Comparison of ENCODE assay signal across 8 mouse cellular contexts in the genomic region with DNA sequence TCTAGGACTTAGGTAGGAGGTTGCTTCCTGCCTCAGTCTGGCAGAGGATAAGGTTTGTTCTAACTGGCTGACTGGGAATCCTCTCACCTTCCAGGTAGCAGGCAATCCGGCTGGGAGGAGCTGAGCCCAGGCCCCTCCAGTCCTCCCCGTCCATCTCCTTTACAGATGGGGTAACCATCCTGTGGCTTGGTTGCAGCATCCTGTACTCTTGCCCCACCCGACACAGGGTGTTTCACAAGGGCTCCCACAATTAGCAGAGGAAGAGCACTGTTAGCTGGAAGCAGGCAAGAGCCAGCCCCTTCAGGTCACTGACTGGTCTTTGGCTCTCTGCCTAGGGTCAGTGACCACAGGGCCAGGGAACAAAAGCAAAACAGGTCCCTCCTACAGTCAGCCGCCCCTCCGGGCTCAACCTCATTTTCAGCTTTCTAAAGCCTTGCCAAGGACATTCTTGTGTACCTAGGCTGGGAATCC. TPM values are rescaled to one million over a fixed set of nuclear protein-coding genes. Genes with fewer than 3 reads are reported as not detected.
DNase-seq lines count a peak whose midpoint lies in the region; ATAC-seq and TF ChIP-seq lines count a peak whose summit lies in the region.

No protein-coding gene starts in this region.

- ATAC-seq in forebrain, embryonic 13.5 days: no peak
- no peak for ATAC-seq in lung, embryonic 14.5 days (ENCODE audit: insufficient read depth)

- H3K9ac ChIP-seq in CH12.LX (ENCODE audit: insufficient read depth, low read depth): peak overlapping the region; percentile 96
- peak overlapping the region; percentile 53; the same call in 1 of the 2 replicates for H3K9ac ChIP-seq in forebrain, embryonic 13.5 days
- peak overlapping the region; percentile 47 for H3K9ac ChIP-seq in lung, embryonic 14.5 days

- peaks cover 22 to 32% of the 10 kb centered on the region in 2 experiments for H3K36me3 ChIP-seq in CH12.LX (replicated peaks in 1 of 2; ENCODE audit: control insufficient read depth in 1 of 2, insufficient read depth in 1 of 2, low read length in 1 of 2)
- H3K36me3 ChIP-seq in forebrain, embryonic 13.5 days (ENCODE audit: poor library complexity, severe bottlenecking): peaks cover 27% of the 10 kb centered on the region
- no peaks in the 10 kb centered on the region for H3K36me3 ChIP-seq in kidney, adult 2 months (ENCODE audit: control insufficient read depth, insufficient read depth, low read length)
- H3K36me3 ChIP-seq in lung, embryonic 14.5 days (ENCODE audit: insufficient read depth): peaks cover 30% of the 10 kb centered on the region
- 0 out of 2 replicates have a peak, but pooled peaks cover 1% of the 10 kb centered on the region for H3K36me3 ChIP-seq in spleen, adult 2 months (ENCODE audit: control insufficient read depth, insufficient read depth, low read length)

- H3K27me3 ChIP-seq in CH12.LX (replicated peaks): no peaks in the 10 kb centered on the region
- no peaks in the 10 kb centered on the region for H3K27me3 ChIP-seq in forebrain, embryonic 13.5 days
- no peaks in the 10 kb centered on the region for H3K27me3 ChIP-seq in kidney, adult 2 months (replicated peaks; ENCODE audit: control insufficient read depth, insufficient read depth, low read length)
- H3K27me3 ChIP-seq in lung, embryonic 14.5 days (ENCODE audit: insufficient read depth, low read length): no peaks in the 10 kb centered on the region
- H3K27me3 ChIP-seq in spleen, adult 2 months (ENCODE audit: control insufficient read depth, insufficient read depth, low read length): no peaks in the 10 kb centered on the region

- peaks cover 39% of the 10 kb centered on the region for H3K79me2 ChIP-seq in CH12.LX (replicated peaks; ENCODE audit: control insufficient read depth, extremely low read depth, insufficient read depth, poor library complexity, severe bottlenecking)

- in situ Hi-C loops in CH12.LX (cut with MboI; ENCODE audit: low pct_ligation_motif_present, low pct_unique_long_range_greater_than_20kb, low sequenced_read_pairs): no loop called here

- peak overlapping the region; percentile 12 to 83 (median 74) for H3K4me3 ChIP-seq in CH12.LX (replicated peaks in 1 of 3; ENCODE audit: low read depth in 2 of 3, low read length in 2 of 3, poor library complexity in 1 of 3)
- no peak overlapping the region for H3K4me3 ChIP-seq in forebrain, embryonic 13.5 days
- peak overlapping the region; percentile 47 for H3K4me3 ChIP-seq in kidney, adult 2 months (ENCODE audit: insufficient read depth, low read depth, low read length)
- peak overlapping the region; percentile 15 for H3K4me3 ChIP-seq in lung, embryonic 14.5 days (ENCODE audit: low read depth, low read length)
- H3K4me3 ChIP-seq in spleen, adult 2 months (ENCODE audit: extremely low read depth, insufficient read depth, insufficient read length): no peak overlapping the region

- H3K4me2 ChIP-seq in CH12.LX (ENCODE audit: insufficient read depth, low read depth, poor library complexity, severe bottlenecking): peak overlapping the region; percentile 87
- peak overlapping the region; percentile 12 for H3K4me2 ChIP-seq in forebrain, embryonic 13.5 days
- peak overlapping the region; percentile 86 for H3K4me2 ChIP-seq in lung, embryonic 14.5 days

- no peak for TF ChIP-seq RAD21 in CH12.LX (IDR thresholded peaks at IDR 0.05; ENCODE audit: low read depth, low read length)

- peak overlapping the region; percentile 74 for H3K27ac ChIP-seq in CH12.LX (ENCODE audit: insufficient read depth, low read depth)
- no peak overlapping the region for H3K27ac ChIP-seq in forebrain, embryonic 13.5 days
- peak overlapping the region; percentile 95 for H3K27ac ChIP-seq in kidney, adult 2 months (ENCODE audit: insufficient read depth, low read depth, low read length)
- H3K27ac ChIP-seq in lung, embryonic 14.5 days (ENCODE audit: low read depth): peak overlapping the region; percentile 70
- H3K27ac ChIP-seq in spleen, adult 2 months (ENCODE audit: insufficient read depth, low read length): peak overlapping the region; percentile 80

- TF ChIP-seq CTCF in CH12.LX (conservative IDR thresholded peaks at IDR 0.05 in 1 of 2, IDR thresholded peaks at IDR 0.05 in 1 of 2; ENCODE audit: low read depth in 2 of 2, low read length in 2 of 2): no peak
- no peak for TF ChIP-seq CTCF in kidney, adult 2 months (conservative IDR thresholded peaks at IDR 0.05; ENCODE audit: insufficient read depth, insufficient read length, low read depth, low read length)
- no peak for TF ChIP-seq CTCF in lung, embryonic 14.5 days (IDR thresholded peaks at IDR 0.05; ENCODE audit: low read depth)
- no peak for TF ChIP-seq CTCF in spleen, adult 2 months (IDR thresholded peaks at IDR 0.05; ENCODE audit: extremely low read depth, insufficient read depth, insufficient read length, insufficient replicate concordance)

- WGBS in forebrain, embryonic 13.5 days: 36% methylated on average over 5 of the region's 5 CpGs
- 4% methylated on average over 5 of the region's 5 CpGs for WGBS in kidney, adult 2 months
- 56% methylated on average over 5 of the region's 5 CpGs for WGBS in lung, embryonic 14.5 days
- WGBS in spleen, adult 2 months: 28% methylated on average over 5 of the region's 5 CpGs

- no peak for TF ChIP-seq POLR2A in CH12.LX (IDR thresholded peaks at IDR 0.05; ENCODE audit: low read depth, low read length)
- TF ChIP-seq POLR2A in kidney, adult 2 months (IDR thresholded peaks at IDR 0.05; ENCODE audit: low read depth, low read length): no peak
- no peak for TF ChIP-seq POLR2A in spleen, adult 2 months (IDR thresholded peaks at IDR 0.05; ENCODE audit: low read depth, low read length)

- dilution Hi-C loops in CH12.LX (cut with MboI; ENCODE audit: extremely low pct_ligation_motif_present, extremely low pct_unique_long_range_greater_than_20kb, low sequenced_read_pairs): no loop called here

- DNase-seq in 3134 (ENCODE audit: extremely low read depth, insufficient read length, low spot score): peak; percentile 70
- DNase-seq in CH12.LX (ENCODE audit: extremely low read depth): no peak
- DNase-seq in kidney, adult 2 months: peak; percentile 93
- DNase-seq in lung, embryonic 14.5 days: no peak
- DNase-seq in spleen, adult 2 months (ENCODE audit: low read depth in 1 of 2, low spot score in 2 of 2): no peak
- no peak for DNase-seq in urinary bladder, postnatal 14 days (ENCODE audit: low spot score)
- DNase-seq in frontal cortex, postnatal 25 days (ENCODE audit: low spot score in 2 of 2): no peak

- peaks cover 38 to 69% of the 10 kb centered on the region in 2 experiments for H3K4me1 ChIP-seq in CH12.LX (ENCODE audit: control insufficient read depth in 1 of 2, insufficient read depth in 2 of 2)
- peaks cover 37% of the 10 kb centered on the region for H3K4me1 ChIP-seq in forebrain, embryonic 13.5 days
- H3K4me1 ChIP-seq in kidney, adult 2 months (ENCODE audit: control insufficient read depth, insufficient read depth, low read length): peaks cover 35% of the 10 kb centered on the region
- H3K4me1 ChIP-seq in lung, embryonic 14.5 days (ENCODE audit: insufficient read depth): peaks cover 19% of the 10 kb centered on the region
- H3K4me1 ChIP-seq in spleen, adult 2 months (ENCODE audit: control insufficient read depth, insufficient read depth, insufficient read length): peaks cover 47% of the 10 kb centered on the region

- no peak for TF ChIP-seq EP300 in CH12.LX (IDR thresholded peaks at IDR 0.05; ENCODE audit: low read length)

- H3K9me3 ChIP-seq in CH12.LX (replicated peaks; ENCODE audit: low read length): no peaks in the 10 kb centered on the region
- no peaks in the 10 kb centered on the region for H3K9me3 ChIP-seq in forebrain, embryonic 13.5 days (replicated peaks)
- H3K9me3 ChIP-seq in lung, embryonic 14.5 days (ENCODE audit: low read depth, low read length): no peaks in the 10 kb centered on the region

RNA-seq across cellular contexts. Expression of gene Mafg, which starts 3.0 kb away (rescaled TPM):
- 26.4 and 29.3 TPM in 2 replicates for total RNA-seq in CH12.LX (2012; rRNA removed)
- total RNA-seq in CH12.LX (2014; rRNA removed): 14.6 and 17.0 TPM in 2 replicates
- 62.1 and 63.7 TPM in 2 replicates for polyA plus RNA-seq in CH12.LX (2012; ENCODE audit: insufficient read length, low read depth)
- polyA plus RNA-seq in forebrain, embryonic 13.5 days (2015; fragmentation: Nextera tagmentation; extraction: Ambion mirVana): 19.8 and 24.1 TPM in 2 replicates
- polyA plus RNA-seq in kidney, adult 2 months (2012; rRNA removed): 62.2 and 66.1 TPM in 2 replicates
- 25.3 and 28.6 TPM in 2 replicates for polyA plus RNA-seq in lung, embryonic 14.5 days (2014; fragmentation: Nextera tagmentation; extraction: Ambion mirVana)
- 29.9 and 31.3 TPM in 2 replicates for polyA plus RNA-seq in spleen, adult 2 months (2012; rRNA removed)

RNA-seq across cellular contexts. Expression of gene Sirt7, which starts 5.4 kb away (rescaled TPM):
- 75.2 and 87.1 TPM in 2 replicates for total RNA-seq in CH12.LX (2012; rRNA removed)
- 71.7 and 74.4 TPM in 2 replicates for total RNA-seq in CH12.LX (2014; rRNA removed)
- polyA plus RNA-seq in CH12.LX (2012; ENCODE audit: insufficient read length, low read depth): 84.4 and 91.3 TPM in 2 replicates
- polyA plus RNA-seq in forebrain, embryonic 13.5 days (2015; fragmentation: Nextera tagmentation; extraction: Ambion mirVana): 42.7 and 43.1 TPM in 2 replicates
- 72.2 and 76.8 TPM in 2 replicates for polyA plus RNA-seq in kidney, adult 2 months (2012; rRNA removed)
- 26.1 and 33.1 TPM in 2 replicates for polyA plus RNA-seq in lung, embryonic 14.5 days (2014; fragmentation: Nextera tagmentation; extraction: Ambion mirVana)
- 119 and 139 TPM in 2 replicates for polyA plus RNA-seq in spleen, adult 2 months (2012; rRNA removed)

RNA-seq across cellular contexts. Expression of gene Pcyt2, which starts 12.7 kb away (rescaled TPM):
- total RNA-seq in CH12.LX (2012; rRNA removed) (166 and 175 TPM in 2 replicates), CH12.LX (2014; rRNA removed) (149 and 154 TPM in 2 replicates)
- 155 and 158 TPM in 2 replicates for polyA plus RNA-seq in CH12.LX (2012; ENCODE audit: insufficient read length, low read depth)
- 140 and 159 TPM in 2 replicates for polyA plus RNA-seq in forebrain, embryonic 13.5 days (2015; fragmentation: Nextera tagmentation; extraction: Ambion mirVana)
- polyA plus RNA-seq in kidney, adult 2 months (2012; rRNA removed): 432 and 566 TPM in 2 replicates
- polyA plus RNA-seq in lung, embryonic 14.5 days (2014; fragmentation: Nextera tagmentation; extraction: Ambion mirVana): 95.3 and 99.5 TPM in 2 replicates
- polyA plus RNA-seq in spleen, adult 2 months (2012; rRNA removed): 139 and 165 TPM in 2 replicates

RNA-seq across cellular contexts. Expression of gene Pycr1, which starts 13.1 kb away (rescaled TPM):
- total RNA-seq in CH12.LX (2012; rRNA removed) (26.2 and 75.3 TPM in 2 replicates), CH12.LX (2014; rRNA removed) (18.3 and 21.0 TPM in 2 replicates)
- 27.2 and 32.3 TPM in 2 replicates for polyA plus RNA-seq in CH12.LX (2012; ENCODE audit: insufficient read length, low read depth)
- 23.9 and 25.5 TPM in 2 replicates for polyA plus RNA-seq in forebrain, embryonic 13.5 days (2015; fragmentation: Nextera tagmentation; extraction: Ambion mirVana)
- polyA plus RNA-seq in kidney, adult 2 months (2012; rRNA removed): 1.0 and 1.5 TPM in 2 replicates
- 29.0 and 29.8 TPM in 2 replicates for polyA plus RNA-seq in lung, embryonic 14.5 days (2014; fragmentation: Nextera tagmentation; extraction: Ambion mirVana)
- polyA plus RNA-seq in spleen, adult 2 months (2012; rRNA removed): 7.5 and 8.7 TPM in 2 replicates

RNA-seq across cellular contexts. Expression of gene Myadml2, which starts 17.5 kb away (rescaled TPM):
- 0.68 and 0.88 TPM in 2 replicates for total RNA-seq in CH12.LX (2012; rRNA removed)
- not detected in 2 replicates for total RNA-seq in CH12.LX (2014; rRNA removed)
- polyA plus RNA-seq in CH12.LX (2012; ENCODE audit: insufficient read length, low read depth): not detected in 2 replicates
- 0.25 and 0.81 TPM in 2 replicates for polyA plus RNA-seq in forebrain, embryonic 13.5 days (2015; fragmentation: Nextera tagmentation; extraction: Ambion mirVana)
- polyA plus RNA-seq in kidney, adult 2 months (2012; rRNA removed): 0.27 and 1.0 TPM in 2 replicates
- polyA plus RNA-seq in lung, embryonic 14.5 days (2014; fragmentation: Nextera tagmentation; extraction: Ambion mirVana): 1.1 TPM in 1 of 2 replicates, not detected in the other
- polyA plus RNA-seq in spleen, adult 2 months (2012; rRNA removed): 0.83 and 1.5 TPM in 2 replicates

Comparison
In these comparisons a context has a peak if more than half of its experiments do, and no peak if none do; other contexts are left out.
1. DNase-seq: peak in 3134 (single experiment) and kidney, adult 2 months (single experiment); none in CH12.LX (single experiment), lung, embryonic 14.5 days (single experiment), spleen, adult 2 months (0 of 2), urinary bladder, postnatal 14 days (single experiment) and frontal cortex, postnatal 25 days (0 of 2).
2. H3K4me2 ChIP-seq: peak in every context shown above with its lines; median percentile 87 in CH12.LX; 86 in lung, embryonic 14.5 days; 12 in forebrain, embryonic 13.5 days.
3. H3K4me3 ChIP-seq: peak in CH12.LX (3 of 3), kidney, adult 2 months (single experiment) and lung, embryonic 14.5 days (single experiment); none in forebrain, embryonic 13.5 days (single experiment) and spleen, adult 2 months (single experiment).
4. Peak in every context shown above with its lines, with median percentiles within 50 percentile points of each other: H3K9ac ChIP-seq.